In the genomic region with DNA sequence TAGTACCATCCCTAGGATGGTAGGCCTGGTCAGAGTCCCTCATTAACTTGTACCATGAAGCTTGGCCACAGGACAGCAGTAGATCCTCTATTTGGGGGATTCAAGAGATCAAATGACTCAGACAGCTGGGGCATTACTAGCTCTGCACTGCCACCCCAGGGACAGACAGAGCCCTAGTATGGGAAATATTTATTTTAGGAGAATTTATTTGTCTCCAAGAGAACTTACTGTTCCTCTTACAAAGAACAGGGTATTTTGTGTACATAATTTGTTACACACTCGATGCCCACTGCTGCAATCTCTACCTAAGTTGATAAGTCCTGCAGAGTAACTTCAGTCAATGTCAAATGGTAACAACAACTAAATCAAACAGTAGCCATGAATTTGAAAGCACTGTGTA, we compare ENCODE assay signal across 8 mouse cellular contexts. TPM values are rescaled to one million over a fixed set of nuclear protein-coding genes. Genes with fewer than 3 reads are reported as not detected.
DNase-seq lines count a peak whose midpoint lies in the region; ATAC-seq and TF ChIP-seq lines count a peak whose summit lies in the region.
"Not testable (repeated sequence)": the region's sequence is repeated elsewhere in the genome, so short reads cannot be mapped to it uniquely, and the experiment has no call there.

No protein-coding gene starts in this region.

- H3K27ac ChIP-seq in embryonic facial prominence, embryonic 14.5 days (replicated peaks; ENCODE audit: low read depth, low read length); hindbrain, embryonic 14.5 days; kidney, embryonic 15.5 days; liver, embryonic 12.5 days; neural tube, embryonic 11.5 days (ENCODE audit: low read depth, low read length); stomach, postnatal 0 days (replicated peaks): not testable (repeated sequence)

- not testable (repeated sequence) for H3K27me3 ChIP-seq in embryonic facial prominence, embryonic 14.5 days (replicated peaks; ENCODE audit: control insufficient read depth, insufficient read depth, low read length); hindbrain, embryonic 14.5 days (ENCODE audit: control insufficient read depth, insufficient read depth, low read length); kidney, embryonic 15.5 days; liver, embryonic 12.5 days (replicated peaks); neural tube, embryonic 11.5 days (ENCODE audit: control insufficient read depth, insufficient read depth, low read length); stomach, postnatal 0 days (ENCODE audit: control insufficient read depth, insufficient read depth, low read length)

- H3K4me3 ChIP-seq in embryonic facial prominence, embryonic 14.5 days (ENCODE audit: low read depth, low read length); hindbrain, embryonic 14.5 days (replicated peaks; ENCODE audit: low read length); kidney, embryonic 15.5 days (replicated peaks); liver, embryonic 12.5 days; neural tube, embryonic 11.5 days (ENCODE audit: low read depth, low read length); stomach, postnatal 0 days (ENCODE audit: low read depth, low read length): not testable (repeated sequence)

- 0 out of 2 replicates have a peak, but pooled peaks have one; percentile 33 for ATAC-seq in embryonic facial prominence, embryonic 14.5 days (ENCODE audit: low read depth)
- peak; percentile 16; the same call in 1 of the 2 replicates for ATAC-seq in granulocyte monocyte progenitor cell, adult 5-6 weeks (replicated peaks; ENCODE audit: poor library complexity, severe bottlenecking)
- peak; percentile 67 for ATAC-seq in hindbrain, embryonic 14.5 days (ENCODE audit: low FRiP score)
- ATAC-seq in kidney, embryonic 15.5 days (replicated peaks; ENCODE audit: low FRiP score): peak; percentile 50
- ATAC-seq in liver, embryonic 12.5 days: peak; percentile 44; the same call in 1 of the 2 replicates
- peak; percentile 12; the same call in 1 of the 2 replicates for ATAC-seq in megakaryocyte, adult 5-6 weeks (ENCODE audit: poor library complexity, severe bottlenecking)
- ATAC-seq in neural tube, embryonic 11.5 days (ENCODE audit: insufficient read depth, low FRiP score, low TSS enrichment): peak; percentile 25; the same call in 1 of the 2 replicates
- ATAC-seq in stomach, postnatal 0 days (ENCODE audit: low FRiP score, low TSS enrichment): peak; percentile 68

- WGBS in embryonic facial prominence, embryonic 14.5 days: 87% methylated on average over 1 of the region's 1 CpGs
- WGBS in hindbrain, embryonic 14.5 days: 93% methylated on average over 1 of the region's 1 CpGs
- 86% methylated on average over 1 of the region's 1 CpGs for WGBS in kidney, embryonic 15.5 days
- 77% methylated on average over 1 of the region's 1 CpGs for WGBS in liver, embryonic 12.5 days (ENCODE audit: insufficient replicate concordance)
- 94% methylated on average over 1 of the region's 1 CpGs for WGBS in neural tube, embryonic 11.5 days
- 89% methylated on average over 1 of the region's 1 CpGs for WGBS in stomach, postnatal 0 days

- not testable (repeated sequence) for DNase-seq in embryonic facial prominence, embryonic 14.5 days (ENCODE audit: low spot score); hindbrain, embryonic 14.5 days (ENCODE audit: low spot score); neural tube, embryonic 11.5 days (ENCODE audit: low spot score); stomach, postnatal 0 days (ENCODE audit: low spot score)

- TF ChIP-seq CTCF in stomach, postnatal 0 days (IDR thresholded peaks at IDR 0.05; ENCODE audit: low read depth): not testable (repeated sequence)

- not testable (repeated sequence) for H3K4me1 ChIP-seq in embryonic facial prominence, embryonic 14.5 days (ENCODE audit: control insufficient read depth, insufficient read depth, low read length); hindbrain, embryonic 14.5 days (replicated peaks; ENCODE audit: control insufficient read depth, insufficient read depth, low read length); kidney, embryonic 15.5 days; liver, embryonic 12.5 days; neural tube, embryonic 11.5 days (ENCODE audit: control insufficient read depth, insufficient read depth, low read length); stomach, postnatal 0 days (replicated peaks; ENCODE audit: control insufficient read depth, insufficient read depth)

- not testable (repeated sequence) for H3K4me2 ChIP-seq in embryonic facial prominence, embryonic 14.5 days (ENCODE audit: low read depth, low read length); hindbrain, embryonic 14.5 days (replicated peaks); kidney, embryonic 15.5 days; liver, embryonic 12.5 days; neural tube, embryonic 11.5 days (ENCODE audit: low read depth); stomach, postnatal 0 days (replicated peaks; ENCODE audit: low read depth)

- H3K9ac ChIP-seq in embryonic facial prominence, embryonic 14.5 days (ENCODE audit: low read depth, low read length); hindbrain, embryonic 14.5 days; kidney, embryonic 15.5 days; liver, embryonic 12.5 days; neural tube, embryonic 11.5 days (ENCODE audit: low read length); stomach, postnatal 0 days (ENCODE audit: low read length): not testable (repeated sequence)

- not testable (repeated sequence) for TF ChIP-seq EP300 in stomach, postnatal 0 days (optimal IDR thresholded peaks at IDR 0.05)

- not testable (repeated sequence) for H3K36me3 ChIP-seq in embryonic facial prominence, embryonic 14.5 days (ENCODE audit: control insufficient read depth, insufficient read depth, low read length); hindbrain, embryonic 14.5 days (replicated peaks; ENCODE audit: control insufficient read depth, insufficient read depth); kidney, embryonic 15.5 days; liver, embryonic 12.5 days; neural tube, embryonic 11.5 days (ENCODE audit: control insufficient read depth, insufficient read depth, low read length); stomach, postnatal 0 days (ENCODE audit: control insufficient read depth, insufficient read depth, low read length)

- peaks cover 10% of the 10 kb centered on the region for H3K9me3 ChIP-seq in embryonic facial prominence, embryonic 14.5 days (ENCODE audit: control insufficient read depth, low read length)
- peaks cover 11% of the 10 kb centered on the region for H3K9me3 ChIP-seq in hindbrain, embryonic 14.5 days (ENCODE audit: control insufficient read depth, low read length)
- not testable (repeated sequence) for H3K9me3 ChIP-seq in kidney, embryonic 15.5 days (replicated peaks); neural tube, embryonic 11.5 days (ENCODE audit: control insufficient read depth, low read length); stomach, postnatal 0 days (ENCODE audit: control insufficient read depth, low read length)
- H3K9me3 ChIP-seq in liver, embryonic 12.5 days (replicated peaks): peaks cover 11% of the 10 kb centered on the region

RNA-seq across cellular contexts. Expression of a gene that starts 55.0 kb away (rescaled TPM):
- 6.8 and 8.2 TPM in 2 replicates for polyA plus RNA-seq in embryonic facial prominence, embryonic 14.5 days (2014; fragmentation: Nextera tagmentation; extraction: Ambion mirVana)
- total RNA-seq in granulocyte monocyte progenitor cell, adult 5-6 weeks (2014; fragmentation: Nextera tagmentation): 36.1 and 54.3 TPM in 2 replicates
- 35.1 and 50.5 TPM in 2 replicates for total RNA-seq in granulocyte monocyte progenitor cell, adult 5-6 weeks (2017)
- 8.6 and 8.8 TPM in 2 replicates for polyA plus RNA-seq in hindbrain, embryonic 14.5 days (2014; fragmentation: Nextera tagmentation; extraction: Ambion mirVana)
- polyA plus RNA-seq in kidney, embryonic 15.5 days (2015; fragmentation: Nextera tagmentation; extraction: Ambion mirVana): 6.9 and 7.8 TPM in 2 replicates
- polyA plus RNA-seq in liver, embryonic 12.5 days (2016; fragmentation: Nextera tagmentation; extraction: Ambion mirVana): 6.8 and 8.6 TPM in 2 replicates
- total RNA-seq in megakaryocyte, adult 5-6 weeks (2015): 50.9 and 68.8 TPM in 2 replicates
- 39.6 and 47.2 TPM in 2 replicates for total RNA-seq in megakaryocyte, adult 5-6 weeks (2017)
- 6.5 and 6.7 TPM in 2 replicates for polyA plus RNA-seq in neural tube, embryonic 11.5 days (2014; fragmentation: Nextera tagmentation; extraction: Ambion mirVana)
- polyA plus RNA-seq in stomach, postnatal 0 days (2015; fragmentation: Nextera tagmentation; extraction: Ambion mirVana): 3.9 and 4.3 TPM in 2 replicates

Comparison
In these comparisons a context has a peak if more than half of its experiments do, and no peak if none do; other contexts are left out.
1. ATAC-seq: peak in every context shown above with its lines; median percentile 68 in stomach, postnatal 0 days; 67 in hindbrain, embryonic 14.5 days; 50 in kidney, embryonic 15.5 days; 44 in liver, embryonic 12.5 days; 33 in embryonic facial prominence, embryonic 14.5 days; 25 in neural tube, embryonic 11.5 days; 16 in granulocyte monocyte progenitor cell, adult 5-6 weeks; 12 in megakaryocyte, adult 5-6 weeks.